Mouse (Mus musculus) intestine, postnatal 0 days (tissue): ENCODE results near the gene 4933427I04Rik. TPM values are rescaled to one million over a fixed set of nuclear protein-coding genes. Genes with fewer than 3 reads are reported as not detected.

Experiments used
- ATAC-seq: fragments of 200-750 bp; cut with Nextera tagmentation; 2 replicates; pipeline ENCODE4 v1.8.0; 2017; ENCODE audit warnings: mild to moderate bottlenecking, moderate TSS enrichment, moderate library complexity
- H3K27ac ChIP-seq: fragments of 300-500 bp; sonication (generic); 2 replicates; pipeline ENCODE4 v1.5.1; 2014; ENCODE audit warnings: mild to moderate bottlenecking, low read depth, low read length, moderate library complexity
- H3K27me3 ChIP-seq: fragments of 300-500 bp; sonication (generic); replicated peaks from 2 replicates; pipeline ENCODE4 v1.6.1; 2014; ENCODE audit warnings: low read length, mixed read lengths; ENCODE audit not compliant: control insufficient read depth, insufficient read depth
- H3K36me3 ChIP-seq: fragments of 300-500 bp; sonication (generic); 2 replicates; pipeline ENCODE4 v1.6.1; 2014; ENCODE audit warnings: mild to moderate bottlenecking, moderate library complexity; ENCODE audit not compliant: control insufficient read depth, insufficient read depth
- H3K4me1 ChIP-seq: fragments of 300-500 bp; sonication (generic); replicated peaks from 2 replicates; pipeline ENCODE4 v1.6.1; 2014; ENCODE audit warnings: antibody characterized with exemption, low read length, mixed read lengths; ENCODE audit not compliant: control insufficient read depth, insufficient read depth
- H3K4me2 ChIP-seq: fragments of 300-500 bp; sonication (generic); replicated peaks from 2 replicates; pipeline ENCODE4 v1.6.1; 2014; ENCODE audit warnings: low read depth, mild to moderate bottlenecking, moderate library complexity
- H3K4me3 ChIP-seq: fragments of 300-500 bp; sonication (generic); 2 replicates; pipeline ENCODE4 v1.5.1; 2014; ENCODE audit warnings: low read depth, low read length
- H3K9ac ChIP-seq: fragments of 300-500 bp; sonication (generic); 2 replicates; pipeline ENCODE4 v1.6.1; 2014; ENCODE audit warnings: mild to moderate bottlenecking, low read depth, low read length
- H3K9me3 ChIP-seq: fragments of 300-500 bp; sonication (generic); 2 replicates; pipeline ENCODE4 v1.6.1; 2016; ENCODE audit warnings: mixed run types; ENCODE audit not compliant: control insufficient read depth
- CTCF ChIP-seq: sonication (generic); IDR thresholded peaks from 2 replicates; pipeline ENCODE4 v1.5.1; 2016; ENCODE audit warnings: low read depth, mild to moderate bottlenecking, control low read depth, antibody characterized with exemption, moderate library complexity
- WGBS: fragments of 180-500 bp; shearing (Covaris S2); extraction: QIAGEN DNeasy Blood & Tissue Kit; methylation state at CpG from one replicate; pipeline ENCODE4 v1.1.7; 2014; 5-methylcytosine and 5-hydroxymethylcytosine counted together
- polyA plus RNA-seq: library from polyadenylated mRNA; unstranded; fragments of >200 nt; fragmentation: Nextera tagmentation; extraction: Ambion mirVana; gene quantifications from 2 replicates; pipeline ENCODE4 v1.2.1, GENCODE M21; 2015

Gene 4933427I04Rik
- polyA plus RNA-seq, 1 experiment from 2014 or later = not detected

DNA sequence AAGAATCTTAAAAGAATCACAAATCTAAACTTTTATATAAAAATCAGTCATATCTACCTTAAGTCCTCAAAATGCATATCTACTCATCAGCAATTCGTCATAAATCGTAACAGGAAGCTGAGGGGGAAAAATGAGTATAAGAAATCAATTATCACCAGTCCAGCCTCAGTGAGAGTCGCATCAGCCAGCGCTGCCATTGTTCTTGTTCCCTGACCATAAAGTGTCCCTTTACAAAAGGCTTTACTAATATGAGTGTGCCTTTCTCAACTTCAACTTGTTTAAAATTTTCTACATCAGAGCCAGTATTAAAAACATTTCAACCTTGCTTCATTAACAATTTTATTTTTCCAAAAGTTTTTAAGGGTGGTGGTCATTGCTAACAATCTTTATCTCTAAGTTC is 2.6 kb upstream of the 4933427I04Rik start:
- Histone ChIP-seq H3K36me3 (no peaks in the 10 kb centered on the region), H3K9me3 (no peaks in the 10 kb centered on the region), H3K4me1 (no peaks in the 10 kb centered on the region), H3K27me3 (no peaks in the 10 kb centered on the region), H3K4me3 (no peak overlapping the region), H3K4me2 (no peak overlapping the region), H3K9ac (no peak overlapping the region), H3K27ac (no peak overlapping the region)
- ATAC-seq = no peak
- WGBS = 64% methylated on average over 4 of the region's 4 CpGs
- no peak for TF ChIP-seq CTCF

DNA sequence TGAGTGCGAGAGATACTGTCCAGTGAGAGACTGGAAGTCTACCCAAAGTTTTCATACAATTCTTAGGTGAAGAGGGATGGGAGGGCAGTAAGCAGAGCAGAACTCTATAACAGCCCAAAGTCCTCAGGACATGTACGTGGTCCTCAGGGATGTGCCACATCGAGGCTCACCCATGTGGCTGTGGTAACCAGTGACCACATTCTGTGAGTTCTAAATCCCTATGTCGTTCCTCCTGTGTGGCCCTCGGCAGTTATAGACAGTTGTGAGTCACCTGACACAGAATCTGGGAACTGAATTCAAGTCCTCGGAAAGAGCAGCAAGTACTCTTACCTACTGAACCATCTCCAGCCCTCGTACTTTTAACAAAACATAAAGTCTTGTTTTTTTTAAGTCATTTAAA is 1.4 kb upstream of the 4933427I04Rik start:
- TF ChIP-seq CTCF = no peak
- Histone ChIP-seq H3K4me1 (no peaks in the 10 kb centered on the region), H3K9ac (no peak overlapping the region), H3K36me3 (no peaks in the 10 kb centered on the region), H3K27ac (no peak overlapping the region), H3K4me2 (no peak overlapping the region), H3K9me3 (no peaks in the 10 kb centered on the region), H3K27me3 (no peaks in the 10 kb centered on the region), H3K4me3 (no peak overlapping the region)
- ATAC-seq = no peak
- WGBS = 89% methylated on average over 7 of the region's 7 CpGs

DNA sequence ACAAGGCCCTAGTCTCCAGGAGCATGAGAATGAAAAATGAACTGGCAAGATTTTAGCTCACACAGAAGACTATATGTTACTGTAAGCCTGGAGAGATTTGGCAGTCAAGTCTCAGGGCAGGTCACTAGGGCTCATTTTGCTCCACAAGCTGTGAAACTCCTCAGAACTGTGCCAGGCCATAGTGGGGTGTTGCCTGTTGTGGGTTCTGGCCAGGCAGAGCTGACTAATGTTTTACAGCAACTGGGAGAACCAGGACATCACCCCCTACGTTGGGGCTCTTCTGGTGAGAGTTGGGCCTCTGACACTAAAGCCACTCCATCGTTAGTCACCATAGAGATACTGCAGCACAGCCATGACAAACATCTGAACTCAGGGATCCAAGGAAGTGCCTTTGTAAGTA is 324 bp downstream of the 4933427I04Rik start:
- Histone ChIP-seq H3K27me3 (no peaks in the 10 kb centered on the region), H3K9me3 (no peaks in the 10 kb centered on the region), H3K4me2 (no peak overlapping the region), H3K36me3 (no peaks in the 10 kb centered on the region), H3K27ac (no peak overlapping the region), H3K4me1 (no peaks in the 10 kb centered on the region), H3K4me3 (no peak overlapping the region), H3K9ac (no peak overlapping the region)
- no peak for TF ChIP-seq CTCF
- ATAC-seq = no peak
- 41% methylated on average over 2 of the region's 2 CpGs for WGBS

DNA sequence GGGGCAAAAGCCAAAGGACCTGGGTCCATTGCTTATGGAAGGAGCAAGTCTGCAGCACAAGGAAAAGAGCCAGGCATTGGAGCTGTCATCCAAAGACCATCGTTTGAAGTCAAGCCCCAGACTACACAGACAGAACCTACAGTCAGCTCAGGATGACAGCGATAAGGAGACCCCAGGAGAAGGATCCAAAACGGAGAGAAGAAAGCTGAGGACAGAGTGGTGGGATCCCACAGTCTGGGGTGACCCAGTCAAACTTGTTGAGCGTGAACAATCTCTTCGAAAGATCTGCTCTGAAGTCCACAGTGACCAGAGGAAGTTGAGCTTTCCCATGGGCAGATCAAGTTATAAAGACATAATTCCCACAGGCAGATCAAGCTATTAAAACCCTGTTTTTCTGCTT is 1.1 kb downstream of the 4933427I04Rik start:
- ATAC-seq = no peak
- Histone ChIP-seq H3K4me1 (no peaks in the 10 kb centered on the region), H3K9ac (no peak overlapping the region), H3K36me3 (no peaks in the 10 kb centered on the region), H3K4me3 (no peak overlapping the region), H3K9me3 (no peaks in the 10 kb centered on the region), H3K27ac (no peak overlapping the region), H3K27me3 (no peaks in the 10 kb centered on the region), H3K4me2 (no peak overlapping the region)
- TF ChIP-seq CTCF = no peak
- WGBS = 78% methylated on average over 5 of the region's 5 CpGs

DNA sequence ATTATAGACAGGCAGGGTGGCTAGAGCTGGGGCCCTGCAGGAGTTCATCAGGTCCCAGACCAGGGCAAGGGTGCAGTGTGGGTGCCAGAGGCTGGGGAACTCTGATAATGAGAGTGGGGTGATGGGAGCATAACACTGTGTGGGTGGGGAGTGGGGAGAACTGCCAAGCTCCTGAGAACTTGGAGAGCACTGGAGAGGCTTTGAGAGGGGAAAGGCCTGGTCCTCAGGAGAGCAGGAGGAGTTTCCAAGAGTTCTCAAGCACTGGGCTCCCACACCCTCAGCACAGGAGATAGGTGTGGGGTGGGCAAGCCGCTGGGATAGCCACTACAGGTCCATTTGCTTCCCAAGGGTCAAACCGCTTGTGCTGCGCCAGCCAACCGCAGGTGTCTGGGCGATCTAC is 34.2 kb downstream of the 4933427I04Rik start:
- H3K9ac ChIP-seq = no peak overlapping the region
- no peak overlapping the region for H3K27ac ChIP-seq
- H3K27me3 ChIP-seq = no peaks in the 10 kb centered on the region
- H3K4me3 ChIP-seq = no peak overlapping the region
- ATAC-seq = no peak
- TF ChIP-seq CTCF = no peak
- no peaks in the 10 kb centered on the region for H3K36me3 ChIP-seq
- H3K9me3 ChIP-seq = no peaks in the 10 kb centered on the region
- no peak overlapping the region for H3K4me2 ChIP-seq
- WGBS = 78% methylated on average over 5 of the region's 5 CpGs
- no peaks in the 10 kb centered on the region for H3K4me1 ChIP-seq

DNA sequence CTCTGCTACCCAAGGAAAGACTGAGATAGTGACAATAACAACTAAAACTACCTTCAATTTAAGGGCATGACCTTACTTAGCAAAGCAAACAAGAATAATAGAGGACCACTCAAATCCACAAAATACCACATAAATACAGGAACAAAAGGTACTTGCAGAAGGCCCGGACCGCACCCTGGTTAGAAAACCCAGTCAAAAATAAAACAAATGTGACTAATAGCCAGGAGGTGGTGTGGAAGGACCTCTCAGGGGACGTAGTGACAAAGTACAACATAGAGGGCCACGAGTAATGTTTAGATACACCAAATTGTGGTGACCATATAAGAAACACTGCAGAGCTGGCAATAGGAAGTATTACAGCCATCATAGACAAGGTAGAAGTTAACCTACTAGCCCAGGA is 34.8 kb downstream of the 4933427I04Rik start:
- Histone ChIP-seq H3K4me3 (no peak overlapping the region), H3K9me3 (no peaks in the 10 kb centered on the region), H3K4me2 (no peak overlapping the region), H3K4me1 (no peaks in the 10 kb centered on the region), H3K36me3 (no peaks in the 10 kb centered on the region), H3K9ac (no peak overlapping the region), H3K27me3 (no peaks in the 10 kb centered on the region), H3K27ac (no peak overlapping the region)
- no peak for ATAC-seq
- no peak for TF ChIP-seq CTCF
- 87% methylated on average over 4 of the region's 4 CpGs for whole genome bisulfite sequencing

DNA sequence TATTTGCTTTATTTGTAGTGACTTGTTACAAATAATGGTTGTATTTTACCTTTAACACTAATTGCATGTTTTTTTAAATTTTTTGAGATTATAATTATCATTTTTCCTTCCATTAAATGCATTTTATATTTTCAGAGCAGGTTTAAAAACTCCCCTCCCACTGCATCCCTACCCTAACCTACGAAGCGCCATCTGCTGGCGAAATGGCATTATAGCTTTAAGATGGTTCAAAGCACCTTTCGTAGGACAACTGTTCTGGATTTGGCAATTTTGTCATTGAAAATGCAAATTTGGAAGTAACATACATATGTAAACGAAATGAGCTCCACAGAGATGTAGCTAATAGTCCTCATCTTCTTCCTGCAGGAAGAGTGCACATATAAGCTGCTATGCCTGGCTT is 39.2 kb downstream of the 4933427I04Rik start:
- TF ChIP-seq CTCF = peak; percentile 82
- Histone ChIP-seq H3K9me3 (no peaks in the 10 kb centered on the region), H3K9ac (no peak overlapping the region), H3K4me3 (no peak overlapping the region), H3K27me3 (no peaks in the 10 kb centered on the region), H3K36me3 (no peaks in the 10 kb centered on the region), H3K4me2 (no peak overlapping the region), H3K27ac (no peak overlapping the region), H3K4me1 (no peaks in the 10 kb centered on the region)
- 12% methylated on average over 5 of the region's 5 CpGs for WGBS
- ATAC-seq = no peak
